Mouse (Mus musculus): ENCODE data around the gene Tmem63a. TPM values are rescaled to one million over a fixed set of nuclear protein-coding genes. Genes with fewer than 3 reads are reported as not detected.

Tmem63a gene
- polyA plus RNA-seq, 1 experiment from 2014 or later, result 2.2 TPM

DNA sequence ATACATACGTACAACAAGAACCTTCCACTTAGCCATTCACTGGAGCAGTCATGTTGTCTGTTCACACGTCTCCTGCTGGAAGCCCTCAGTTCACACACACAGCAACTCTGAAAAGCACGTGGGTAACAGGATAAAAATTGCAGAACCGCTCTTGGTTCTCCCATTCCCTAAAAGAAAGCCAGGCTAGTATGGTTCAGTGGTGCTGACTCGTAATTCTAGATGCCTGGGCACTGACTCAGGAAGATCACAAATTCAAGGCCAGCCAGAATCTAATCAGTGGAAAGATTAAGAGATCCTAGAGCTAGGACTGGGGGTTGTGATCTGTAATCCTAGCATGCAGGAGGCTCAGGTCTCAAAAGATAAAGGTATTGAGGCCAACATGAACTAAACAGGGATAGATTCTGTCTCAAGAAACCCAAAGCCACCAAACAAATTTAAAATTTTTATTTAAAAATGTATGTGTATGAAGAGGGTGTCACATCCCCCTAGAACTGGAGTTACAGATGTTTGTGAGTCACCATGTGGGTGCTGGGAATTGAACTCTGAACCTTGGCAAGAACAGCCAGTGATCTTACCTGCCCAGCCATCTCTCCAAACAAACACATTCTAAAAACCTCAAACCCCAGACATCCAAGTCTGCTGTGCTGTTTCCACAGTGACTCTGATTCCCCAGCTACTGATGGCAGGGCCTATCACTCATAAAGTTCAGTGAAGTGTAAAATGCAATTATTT is 78.8 kb downstream of the Tmem63a start, which contains the start of gene Ephx1:
TSS of gene Ephx1 (minus strand) at position 149 of the 732 bp plus-strand sequence.
- Histone ChIP-seq H3K36me3 (no peaks in the 10 kb centered on the region), H3K27me3 (ENCODE audit: low read depth, poor library complexity, severe bottlenecking) (peaks cover 32% of the 10 kb centered on the region), H3K9me3 (replicated peaks) (no peaks in the 10 kb centered on the region), H3K4me3 (no peak within 1 kb of the TSS), H3K27ac (replicated peaks) (no peak within 1 kb of the TSS), H3K4me1 (peaks cover 17% of the 10 kb centered on the region)
- no peak for DNase-seq (ENCODE audit: low spot score)
- WGBS, result 72% methylated on average over 5 of the region's 5 CpGs

DNA sequence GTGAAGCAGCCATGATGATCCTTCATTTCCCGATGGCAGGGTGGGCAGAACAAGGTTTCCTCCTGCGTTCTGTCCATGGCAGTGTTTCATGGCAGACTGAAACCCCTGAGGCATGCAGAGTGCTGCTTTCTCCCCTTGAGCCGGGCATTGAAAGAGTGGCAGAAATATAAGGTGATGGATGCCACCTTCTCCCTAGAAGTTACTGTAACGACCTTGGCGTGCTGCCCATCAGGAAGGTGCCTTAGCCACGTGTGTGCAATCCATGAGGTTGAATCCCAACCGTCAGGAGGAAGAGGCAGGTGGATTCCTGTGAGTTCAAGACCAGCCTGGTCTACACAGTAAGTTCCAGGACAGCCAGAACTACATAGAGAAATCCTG is 79.3 kb downstream of the Tmem63a start:
- peaks cover 27% of the 10 kb centered on the region for H3K27me3 ChIP-seq (ENCODE audit: low read depth, poor library complexity, severe bottlenecking)
- H3K9me3 ChIP-seq (replicated peaks), result no peaks in the 10 kb centered on the region
- peaks cover 12% of the 10 kb centered on the region for H3K4me1 ChIP-seq
- no peaks in the 10 kb centered on the region for H3K36me3 ChIP-seq
- no peak for DNase-seq (ENCODE audit: low spot score)
- WGBS, result 80% methylated on average over 7 of the region's 7 CpGs
- no peak overlapping the region for H3K27ac ChIP-seq (replicated peaks)
- H3K4me3 ChIP-seq, result no peak overlapping the region

DNA sequence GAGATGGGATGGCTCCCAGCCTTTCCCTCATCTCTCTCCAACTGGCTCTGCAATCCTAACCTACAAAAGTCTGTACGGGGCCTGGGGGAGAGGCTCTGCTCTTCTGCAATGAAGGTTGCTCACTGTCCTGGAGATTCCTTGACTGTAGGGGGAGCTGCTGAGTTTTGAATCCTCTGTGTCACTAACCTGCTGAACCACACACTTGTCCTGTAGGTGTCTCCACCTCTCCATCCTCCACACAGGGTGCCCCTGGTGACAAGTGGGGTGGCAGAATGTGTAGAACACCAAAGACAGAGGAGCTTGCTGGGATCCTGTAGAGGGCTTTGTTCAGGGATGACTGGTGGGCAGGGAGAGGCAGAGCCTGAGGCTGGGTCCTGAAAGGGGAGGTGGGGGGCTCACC is 80.1 kb downstream of the Tmem63a start:
- DNase-seq (ENCODE audit: low spot score), result peak; percentile 31
- Histone ChIP-seq H3K9me3 (replicated peaks) (no peaks in the 10 kb centered on the region), H3K36me3 (no peaks in the 10 kb centered on the region), H3K4me3 (no peak overlapping the region), H3K27ac (replicated peaks) (no peak overlapping the region), H3K27me3 (ENCODE audit: low read depth, poor library complexity, severe bottlenecking) (peaks cover 19% of the 10 kb centered on the region), H3K4me1 (peaks cover 4% of the 10 kb centered on the region)
- WGBS, result 17% methylated on average over 1 of the region's 1 CpGs

Other genes starting within 250 kb of the Tmem63a start
- 0.05 and 0.09 TPM in 2 replicates for gene Mixl1, start 245.3 kb upstream of the Tmem63a start, polyA plus RNA-seq (2016; fragmentation: Nextera tagmentation; extraction: Ambion mirVana)
- gene Acbd3, start 216.3 kb upstream of the Tmem63a start, polyA plus RNA-seq (2016; fragmentation: Nextera tagmentation; extraction: Ambion mirVana), result 17.0 and 18.8 TPM in 2 replicates
- gene H3f3a, start 128.4 kb upstream of the Tmem63a start, polyA plus RNA-seq (2016; fragmentation: Nextera tagmentation; extraction: Ambion mirVana), result 2,611 and 2,764 TPM in 2 replicates
- 39.0 and 42.1 TPM in 2 replicates for gene Sde2, start 91.2 kb upstream of the Tmem63a start, polyA plus RNA-seq (2016; fragmentation: Nextera tagmentation; extraction: Ambion mirVana)
- gene Lefty2, start 49.2 kb upstream of the Tmem63a start, polyA plus RNA-seq (2016; fragmentation: Nextera tagmentation; extraction: Ambion mirVana), result not detected in 2 replicates
- gene Pycr2, start 38.1 kb upstream of the Tmem63a start, polyA plus RNA-seq (2016; fragmentation: Nextera tagmentation; extraction: Ambion mirVana), result 134 and 144 TPM in 2 replicates
- 0.60 and 0.67 TPM in 2 replicates for gene Lefty1, start 7.3 kb upstream of the Tmem63a start, polyA plus RNA-seq (2016; fragmentation: Nextera tagmentation; extraction: Ambion mirVana)
- gene Ephx1, start 78.6 kb downstream of the Tmem63a start, polyA plus RNA-seq (2016; fragmentation: Nextera tagmentation; extraction: Ambion mirVana), result 0.86 and 0.94 TPM in 2 replicates
- gene 9130409I23Rik, start 108.9 kb downstream of the Tmem63a start, polyA plus RNA-seq (2016; fragmentation: Nextera tagmentation; extraction: Ambion mirVana), result not detected in 2 replicates
- gene Nvl, start 201.9 kb downstream of the Tmem63a start, polyA plus RNA-seq (2016; fragmentation: Nextera tagmentation; extraction: Ambion mirVana), result 42.6 and 43.2 TPM in 2 replicates
- 120 and 133 TPM in 2 replicates for gene Cnih4, start 202.3 kb downstream of the Tmem63a start, polyA plus RNA-seq (2016; fragmentation: Nextera tagmentation; extraction: Ambion mirVana)

All from midbrain, embryonic 10.5 days (tissue).